Mouse (Mus musculus) bone marrow macrophage, adult 2 months (primary cell): Measurements from ENCODE around the gene F2r.

Experiments
- CTCF ChIP-seq: IDR thresholded peaks from 2 replicates; pipeline ENCODE4 v1.5.1; 2012; ENCODE audit warnings: low read depth, mild to moderate bottlenecking, low read length, moderate library complexity
- POLR2A ChIP-seq: IDR thresholded peaks from 2 replicates; pipeline ENCODE4 v1.6.1; 2012; ENCODE audit warnings: mild to moderate bottlenecking, low read depth, low read length, borderline replicate concordance

DNA sequence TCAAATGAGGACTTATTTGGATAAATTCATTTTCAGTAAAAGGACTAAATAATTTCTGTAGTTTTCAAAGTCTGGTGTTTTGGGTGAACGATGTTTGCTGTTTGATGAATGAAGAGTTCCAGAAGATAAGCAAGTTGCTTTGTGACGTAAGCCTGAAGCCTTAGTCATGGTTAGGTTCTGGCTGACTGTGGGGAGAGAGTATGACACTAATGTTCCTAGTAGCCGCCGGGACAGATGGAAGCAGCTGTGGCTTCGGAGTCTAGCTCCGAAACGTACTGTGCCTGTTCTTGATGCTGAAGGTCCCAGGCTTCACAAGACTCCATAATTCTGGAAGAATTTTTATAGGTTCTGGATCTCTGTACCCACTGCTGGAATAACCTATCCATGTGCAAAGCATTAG lies 22.9 kb downstream of the F2r start:
- TF ChIP-seq CTCF (no peak), POLR2A (no peak)
